Mouse (Mus musculus) heart, adult 8-10 months (tissue): ENCODE measurements around the gene Bap1. TPM values are rescaled to one million over a fixed set of nuclear protein-coding genes. Genes with fewer than 3 reads are reported as not detected.

ENCODE experiments used
- total RNA-seq, 4 experiments: library from RNA; stranded (reverse); gene quantifications; 2 replicates each; pipeline ENCODE4 v1.2.4; 2022

Gene Bap1
- total RNA-seq, 4 experiments from 2014 or later, result 42.1 to 46.9 (median 43.1) TPM

Other genes starting within 250 kb of the Bap1 start
- gene Spcs1, start 249.8 kb upstream of the Bap1 start, total RNA-seq, result 100 to 1,000 TPM; 124 to 131 (median 126) TPM
- gene Pbrm1, start 232.3 kb upstream of the Bap1 start, total RNA-seq, result 10 to 100 TPM; 45.9 to 52.7 (median 50.3) TPM
- 10 to 100 TPM; 20.6 to 25.6 (median 25.0) TPM for gene Gnl3, start 232.3 kb upstream of the Bap1 start, total RNA-seq
- gene Smim4, start 122.5 kb upstream of the Bap1 start, total RNA-seq, result 10 to 100 TPM; 63.7 to 95.7 (median 81.8) TPM
- 10 to 100 TPM; 20.2 to 21.7 (median 21.0) TPM for gene Nt5dc2, start 120.4 kb upstream of the Bap1 start, total RNA-seq
- 10 to 100 TPM; 50.1 to 64.3 (median 57.1) TPM for gene Stab1, start 82.8 kb upstream of the Bap1 start, total RNA-seq
- gene Tnnc1, start 43.1 kb upstream of the Bap1 start, total RNA-seq, result 1,000 to 10,000 TPM; 5,856 to 6,611 (median 6,322) TPM
- 100 to 1,000 TPM; 129 to 142 (median 131) TPM for gene Nisch, start 34.5 kb upstream of the Bap1 start, total RNA-seq
- 10 to 100 TPM; 12.3 to 14.2 (median 13.2) TPM for gene Sema3g, start 33.6 kb upstream of the Bap1 start, total RNA-seq
- gene Phf7, start 133 bp upstream of the Bap1 start, total RNA-seq, result 1 to 10 TPM; 3.2 to 5.2 (median 4.2) TPM
- gene Dnah1, start 72.4 kb downstream of the Bap1 start, total RNA-seq, result under 1 TPM in 2 of 4 experiments, not detected in 2; 0.03 to 0.06 TPM
- gene Capn7, start 85.2 kb downstream of the Bap1 start, total RNA-seq, result 10 to 100 TPM; 31.5 to 35.4 (median 32.6) TPM
- gene Sh3bp5, start 184.6 kb downstream of the Bap1 start, total RNA-seq, result 10 to 100 TPM; 38.6 to 50.6 (median 50.1) TPM
- 10 to 100 TPM; 10.4 to 15.2 (median 11.9) TPM for gene Eaf1, start 242.9 kb downstream of the Bap1 start, total RNA-seq
- gene Mettl6, start 243.6 kb downstream of the Bap1 start, total RNA-seq, result 10 to 100 TPM in 3 of 4 experiments, 1 to 10 TPM in 1; 8.2 to 11.8 (median 10.6) TPM